ENCODE assay signal across 24 mouse cellular contexts in the genomic region with DNA sequence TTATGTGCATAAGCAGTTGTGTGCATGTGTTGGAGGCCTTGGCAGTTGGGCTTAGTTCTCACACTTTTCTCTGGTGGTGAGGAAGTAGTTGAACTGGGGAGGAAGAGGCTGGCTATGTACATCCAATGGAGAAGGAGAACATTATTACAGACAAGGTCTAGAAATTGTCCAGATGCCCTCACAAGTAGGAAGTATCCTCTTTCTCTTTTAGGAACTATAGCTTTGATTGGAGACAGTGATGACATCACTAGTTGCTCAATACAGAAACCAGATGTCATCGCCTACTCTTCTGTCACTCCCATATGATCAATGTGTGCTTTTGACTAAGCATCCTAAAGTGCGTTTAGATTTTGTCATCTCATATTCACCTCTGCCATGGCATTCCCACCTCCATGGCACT. TPM values are rescaled to one million over a fixed set of nuclear protein-coding genes. Genes with fewer than 3 reads are reported as not detected.
"Had no signal": no experiment of that assay in that cellular context is flagged by ENCODE, and none has a peak within 500 bp of the region (broad histone marks: within the 10 kb centered on the region; RNA-seq: fewer than 3 reads in every experiment).

No protein-coding gene starts in this region.

- H3K27ac ChIP-seq: kidney, embryonic 15.5 days; limb, embryonic 13.5 days; liver, embryonic 13.5 days; midbrain, embryonic 15.5 days; neural tube, embryonic 15.5 days had no signal

- H3K27me3 ChIP-seq: kidney, embryonic 15.5 days; limb, embryonic 13.5 days; liver, embryonic 13.5 days; megakaryocyte, embryonic 14.5 days; midbrain, embryonic 15.5 days; neural tube, embryonic 15.5 days had no signal

- DNase-seq: kidney, adult 2 months; kidney, postnatal 14 days; left cerebral cortex, postnatal 4 days; liver, embryonic 13.5 days; lung, adult 18-20 months; lung, postnatal 10 days; right cerebral cortex, postnatal 4 days; spleen, adult 18-20 months; thymus, adult 18-20 months; thymus, postnatal 25 days had no signal

- H3K4me2 ChIP-seq: kidney, embryonic 15.5 days; limb, embryonic 13.5 days; liver, embryonic 13.5 days; midbrain, embryonic 11.5 days; midbrain, embryonic 15.5 days; neural tube, embryonic 15.5 days had no signal

- H3K4me1 ChIP-seq: midbrain, embryonic 15.5 days; neural tube, embryonic 15.5 days had no signal

- H3K36me3 ChIP-seq: kidney, embryonic 15.5 days; limb, embryonic 13.5 days; liver, embryonic 13.5 days; midbrain, embryonic 15.5 days; neural tube, embryonic 15.5 days had no signal

- H3K9ac ChIP-seq: kidney, embryonic 15.5 days; limb, embryonic 13.5 days; liver, embryonic 13.5 days; midbrain, embryonic 15.5 days; neural tube, embryonic 15.5 days had no signal

- ATAC-seq: intestine, embryonic 16.5 days; midbrain, embryonic 15.5 days had no signal

- H3K9me3 ChIP-seq: kidney, embryonic 15.5 days; limb, embryonic 13.5 days; liver, embryonic 13.5 days; midbrain, embryonic 15.5 days; neural tube, embryonic 15.5 days had no signal

- H3K4me3 ChIP-seq: kidney, embryonic 15.5 days; limb, embryonic 13.5 days; liver, embryonic 13.5 days; megakaryocyte, embryonic 14.5 days; midbrain, embryonic 15.5 days; neural tube, embryonic 15.5 days had no signal

RNA-seq across cellular contexts. Expression of a gene that starts 38.8 kb away (rescaled TPM):
- total RNA-seq: layer of hippocampus, adult 8-10 months; layer of hippocampus, postnatal 14 days; left cerebral cortex, adult 18-20 months; left cerebral cortex, postnatal 10 days; left cerebral cortex, postnatal 4 days had no signal
- polyA plus RNA-seq: intestine, embryonic 16.5 days; kidney, adult 2 months; kidney, embryonic 15.5 days; limb, embryonic 13.5 days; liver, embryonic 13.5 days; midbrain, embryonic 11.5 days; neural tube, embryonic 11.5 days; stomach, embryonic 14.5 days; urinary bladder, adult 2 months had no signal
